Mouse (Mus musculus) liver, embryonic 16.5 days (tissue): ENCODE results near the gene 4930444G20Rik. TPM values are rescaled to one million over a fixed set of nuclear protein-coding genes. Genes with fewer than 3 reads are reported as not detected.
"Not testable (repeated sequence)": the region's sequence is repeated elsewhere in the genome, so short reads cannot be mapped to it uniquely, and the experiment has no call there.

Source experiments
- ATAC-seq: fragments of 200-750 bp; cut with Nextera tagmentation; 2 replicates; pipeline ENCODE4 v1.8.0; 2017; ENCODE audit warnings: low read depth, mild to moderate bottlenecking, moderate number of reproducible peaks, moderate library complexity
- H3K27ac ChIP-seq: fragments of 300-500 bp; sonication (generic); 2 replicates; pipeline ENCODE4 v1.5.1; 2014; ENCODE audit warnings: mild to moderate bottlenecking, low read length
- H3K27me3 ChIP-seq: fragments of 300-500 bp; sonication (generic); 2 replicates; pipeline ENCODE4 v1.6.1; 2014; ENCODE audit warnings: low read depth, low read length, mixed read lengths; ENCODE audit not compliant: control insufficient read depth, insufficient read depth
- H3K36me3 ChIP-seq: fragments of 300-500 bp; sonication (generic); 2 replicates; pipeline ENCODE4 v1.6.1; 2014; ENCODE audit warnings: mild to moderate bottlenecking; ENCODE audit not compliant: control insufficient read depth, insufficient read depth
- H3K4me1 ChIP-seq: fragments of 300-500 bp; sonication (generic); 2 replicates; pipeline ENCODE4 v1.6.1; 2014; ENCODE audit warnings: low read depth, low read length, mixed read lengths; ENCODE audit not compliant: control insufficient read depth
- H3K4me2 ChIP-seq: fragments of 300-500 bp; sonication (generic); 2 replicates; pipeline ENCODE4 v1.6.1; 2014; ENCODE audit warnings: low read depth, low read length, mixed read lengths
- H3K4me3 ChIP-seq: fragments of 300-500 bp; sonication (generic); 2 replicates; pipeline ENCODE4 v1.5.1; 2014; ENCODE audit warnings: low read depth, mild to moderate bottlenecking, low read length
- H3K9ac ChIP-seq: fragments of 300-500 bp; sonication (generic); 2 replicates; pipeline ENCODE4 v1.6.1; 2014; ENCODE audit warnings: low read depth, low read length
- H3K9me3 ChIP-seq: fragments of 300-500 bp; sonication (generic); replicated peaks from 2 replicates; pipeline ENCODE4 v1.6.1; 2016; ENCODE audit warnings: low read length; ENCODE audit not compliant: control insufficient read depth
- WGBS: fragments of 180-500 bp; shearing (Covaris S2); extraction: QIAGEN DNeasy Blood & Tissue Kit; methylation state at CpG from one replicate; pipeline ENCODE4 v1.1.7; 2014; ENCODE audit not compliant: insufficient replicate concordance; 5-methylcytosine and 5-hydroxymethylcytosine counted together
- polyA plus RNA-seq: library from polyadenylated mRNA; unstranded; fragments of >200 nt; fragmentation: Nextera tagmentation; extraction: Ambion mirVana; gene quantifications from 2 replicates; pipeline ENCODE4 v1.2.1, GENCODE M21; 2015

Gene 4930444G20Rik
- polyA plus RNA-seq, 1 experiment from 2014 or later = not detected

DNA sequence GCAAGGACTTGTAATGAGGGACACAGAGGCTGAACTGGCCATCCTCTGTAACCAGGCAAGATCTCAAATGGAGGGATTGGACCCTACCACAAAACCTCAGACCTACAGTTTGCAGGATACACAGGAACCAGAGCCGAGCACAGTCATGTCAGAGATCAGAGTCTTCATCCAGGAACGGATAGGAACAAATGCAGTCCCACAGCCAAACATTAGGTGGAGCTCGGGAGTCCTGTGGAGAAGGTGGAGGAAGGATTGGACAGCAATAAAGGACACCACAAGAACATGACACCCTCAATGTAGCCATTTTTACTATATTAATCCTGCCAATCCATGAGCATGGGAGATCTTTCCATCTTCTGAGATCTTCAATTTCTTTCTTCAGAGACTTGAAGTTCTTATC, 31.6 kb downstream of the 4930444G20Rik start:
- H3K27ac ChIP-seq, H3K9me3 ChIP-seq, H3K4me1 ChIP-seq, H3K4me2 ChIP-seq, H3K36me3 ChIP-seq, ATAC-seq, H3K9ac ChIP-seq, H3K4me3 ChIP-seq, H3K27me3 ChIP-seq: not testable (repeated sequence)
- WGBS = 4% methylated on average over 3 of the region's 3 CpGs

DNA sequence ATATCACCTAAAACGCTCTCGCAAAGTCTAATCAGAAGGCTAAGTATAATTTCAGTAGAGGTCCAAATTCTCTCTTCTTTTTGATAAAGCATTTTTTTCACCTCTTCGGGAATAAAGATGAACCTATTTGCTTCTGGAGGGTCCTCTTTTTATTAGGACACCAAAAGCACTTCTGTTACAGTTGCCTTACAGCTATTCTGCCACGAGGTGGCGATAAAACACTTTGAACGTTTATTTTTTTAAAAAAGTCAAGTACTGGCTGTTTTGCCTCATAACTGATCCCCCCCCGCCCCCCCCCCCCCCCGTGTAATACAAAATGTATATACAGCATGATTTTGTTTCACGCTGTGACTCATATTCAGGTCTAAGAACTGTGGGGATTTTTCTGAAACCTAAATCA, 33.6 kb downstream of the 4930444G20Rik start:
- Histone ChIP-seq H3K36me3 (no peaks in the 10 kb centered on the region), H3K9ac (no peak overlapping the region), H3K9me3 (no peaks in the 10 kb centered on the region), H3K27me3 (no peaks in the 10 kb centered on the region), H3K27ac (no peak overlapping the region), H3K4me2 (no peak overlapping the region), H3K4me1 (no peaks in the 10 kb centered on the region), H3K4me3 (no peak overlapping the region)
- ATAC-seq = no peak
- 7% methylated on average over 9 of the region's 9 CpGs for WGBS

DNA sequence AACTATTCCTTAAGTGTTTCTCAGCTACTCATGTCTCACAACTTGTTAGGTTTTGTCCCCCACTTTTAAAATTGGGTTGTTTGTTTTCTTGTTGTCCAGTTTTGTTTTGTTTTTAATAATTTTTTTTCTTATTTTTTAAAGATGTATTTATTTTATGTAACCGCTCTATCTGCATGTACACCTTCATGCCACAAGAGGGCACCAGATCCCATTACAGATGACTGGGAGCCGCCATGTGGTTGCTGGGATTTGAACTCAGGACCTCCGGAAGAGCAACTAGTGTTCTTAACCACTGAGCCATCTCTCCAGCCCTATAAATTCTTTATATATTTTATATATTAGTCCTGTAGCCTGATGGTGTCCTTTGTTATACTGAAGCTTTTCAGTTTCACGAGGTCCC, 49.3 kb downstream of the 4930444G20Rik start:
- H3K9me3 ChIP-seq = no peaks in the 10 kb centered on the region
- H3K4me1 ChIP-seq = no peaks in the 10 kb centered on the region
- H3K36me3 ChIP-seq = no peaks in the 10 kb centered on the region
- no peak overlapping the region for H3K4me2 ChIP-seq
- no peak overlapping the region for H3K27ac ChIP-seq
- WGBS = 72% methylated on average over 4 of the region's 4 CpGs
- no peaks in the 10 kb centered on the region; the same call in 1 of the 2 replicates for H3K27me3 ChIP-seq
- no peak for ATAC-seq
- H3K4me3 ChIP-seq = no peak overlapping the region
- no peak overlapping the region for H3K9ac ChIP-seq

DNA sequence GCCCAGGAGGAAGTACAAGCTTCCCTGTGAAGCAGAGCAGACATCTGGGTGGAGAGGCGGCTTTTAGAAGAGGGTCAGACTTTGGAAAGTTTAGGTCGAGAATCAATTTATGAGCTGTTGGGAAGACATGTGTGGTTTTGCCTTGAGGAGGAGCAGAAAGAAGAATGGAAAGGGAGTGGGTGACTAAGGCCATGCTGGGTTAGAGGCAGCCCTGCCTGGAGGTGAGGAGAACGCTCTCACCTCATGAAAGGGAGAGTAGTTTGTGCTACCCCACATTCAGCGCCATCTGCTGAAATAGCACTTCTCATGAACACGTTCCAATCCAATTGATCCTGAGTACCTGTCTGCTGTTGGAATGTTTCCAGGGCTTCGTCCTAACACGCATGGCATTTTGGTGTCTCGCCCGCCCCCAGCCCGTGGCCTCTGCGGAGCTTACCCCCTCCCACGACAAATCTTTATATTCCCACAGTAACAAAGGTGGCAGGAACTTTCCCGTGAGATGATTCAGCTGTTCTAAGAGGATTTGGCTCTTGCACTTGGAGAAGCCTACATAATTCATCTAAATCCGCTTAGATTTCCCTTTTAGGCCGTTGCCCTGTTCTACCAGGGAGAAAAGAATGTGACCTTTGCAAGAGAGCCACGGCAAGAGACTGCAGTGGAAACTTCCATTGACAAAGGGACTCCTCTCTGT, 50.3 kb downstream of the 4930444G20Rik start:
- Histone ChIP-seq H3K9me3 (no peaks in the 10 kb centered on the region), H3K27ac (no peak overlapping the region), H3K4me2 (no peak overlapping the region), H3K4me3 (no peak overlapping the region), H3K36me3 (no peaks in the 10 kb centered on the region), H3K27me3 (no peaks in the 10 kb centered on the region; the same call in 1 of the 2 replicates), H3K4me1 (no peaks in the 10 kb centered on the region), H3K9ac (no peak overlapping the region)
- WGBS = 68% methylated on average over 16 of the region's 16 CpGs
- ATAC-seq = no peak

Other genes starting within 250 kb of the 4930444G20Rik start
- gene Sgk1, start 185.9 kb downstream of the 4930444G20Rik start, polyA plus RNA-seq = 12.1 and 13.8 TPM in 2 replicates
- gene E030030I06Rik, start 81.2 kb upstream of the 4930444G20Rik start, polyA plus RNA-seq = 3.1 and 3.5 TPM in 2 replicates
- gene Raet1e, start 90.5 kb upstream of the 4930444G20Rik start, polyA plus RNA-seq = 1.7 and 2.4 TPM in 2 replicates
- gene H60b, start 90.5 kb upstream of the 4930444G20Rik start, polyA plus RNA-seq = 0.12 TPM in 1 of 2 replicates, not detected in the other